Mouse (Mus musculus) adrenal gland, adult 2 months (tissue): Measurements from ENCODE around the gene Cdhr1. TPM values are rescaled to one million over a fixed set of nuclear protein-coding genes. Genes with fewer than 3 reads are reported as not detected.

Source experiments
- DNase-seq: peaks from one replicate; pipeline ENCODE4 v3.0.0; 2021
- polyA plus RNA-seq: library from polyadenylated mRNA; depleted of rRNA; stranded (reverse); fragments of >200 nt; gene quantifications from 2 replicates; pipeline ENCODE4 v1.2.3, GENCODE M21; 2012; rRNA removed
- total RNA-seq, 2 experiments: library from RNA; stranded (reverse); gene quantifications; 2 replicates each; pipeline ENCODE4 v1.2.3; 2021

Cdhr1 gene
- total and polyA plus RNA-seq, 3 experiments, result not detected

DNA sequence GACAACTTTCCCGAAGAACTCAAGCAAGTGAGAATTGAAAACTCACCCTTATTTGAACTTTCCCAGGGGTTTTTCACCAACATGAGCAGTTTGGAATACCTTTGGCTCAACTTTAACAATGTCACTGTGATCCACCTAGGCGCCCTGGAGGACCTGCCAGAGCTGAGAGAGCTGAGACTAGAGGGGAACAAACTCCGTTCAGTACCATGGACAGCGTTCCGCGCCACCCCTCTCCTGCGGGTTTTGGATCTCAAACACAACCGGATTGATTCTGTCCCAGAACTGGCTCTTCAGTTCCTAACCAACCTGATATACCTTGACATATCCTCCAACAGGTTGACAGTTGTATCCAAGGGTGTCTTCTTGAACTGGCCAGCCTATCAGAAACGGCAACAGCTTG is 29.6 kb downstream of the Cdhr1 start:
- peak; percentile 46 for DNase-seq

DNA sequence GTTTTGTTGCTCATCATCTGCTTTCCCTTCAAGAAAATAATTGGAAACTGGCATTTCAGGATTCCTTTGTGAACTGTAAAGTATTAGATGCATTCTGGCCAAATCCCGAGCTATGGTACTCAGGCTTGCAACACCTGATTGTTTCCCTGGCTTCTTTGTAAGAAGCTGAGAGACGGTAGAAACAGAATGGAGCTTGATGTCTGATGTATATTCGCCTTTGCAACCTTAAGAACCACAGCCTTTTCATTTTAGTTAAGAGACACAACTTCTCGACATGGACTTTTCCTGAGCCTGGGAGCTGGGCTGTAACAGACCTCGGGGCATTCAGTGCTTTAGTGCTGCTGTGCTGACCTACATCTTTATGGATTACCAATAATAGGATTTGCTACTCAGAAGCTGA is 30.5 kb downstream of the Cdhr1 start, which contains the start of gene Lrit2:
TSS of gene Lrit2 (plus strand) at position 301 of the 400 bp plus-strand sequence.
- DNase-seq, result no peak

- no peak for DNase-seq
Observed at GRCm38 (mm10) chr14:37066636-37067035, 31.5 kb downstream of the Cdhr1 start.

DNA sequence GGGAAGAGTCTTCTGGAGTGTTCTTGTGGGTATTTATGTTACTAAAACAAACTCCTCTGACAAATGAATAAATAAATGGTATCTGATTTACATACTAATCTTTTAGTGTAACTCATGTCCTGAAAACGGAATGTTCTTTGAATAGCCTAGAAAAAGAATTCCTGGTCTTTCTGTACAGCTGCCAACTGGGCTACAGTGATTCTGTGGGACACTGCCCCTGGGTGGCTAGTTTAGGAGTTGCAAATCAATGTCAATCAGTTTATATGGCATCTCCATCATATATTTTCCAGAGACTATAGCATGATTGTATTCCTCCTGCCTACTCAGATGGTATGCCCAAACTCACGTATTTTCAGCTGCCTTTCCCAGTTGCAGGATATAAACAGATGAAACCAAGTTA is 33.3 kb downstream of the Cdhr1 start:
- no peak for DNase-seq

DNA sequence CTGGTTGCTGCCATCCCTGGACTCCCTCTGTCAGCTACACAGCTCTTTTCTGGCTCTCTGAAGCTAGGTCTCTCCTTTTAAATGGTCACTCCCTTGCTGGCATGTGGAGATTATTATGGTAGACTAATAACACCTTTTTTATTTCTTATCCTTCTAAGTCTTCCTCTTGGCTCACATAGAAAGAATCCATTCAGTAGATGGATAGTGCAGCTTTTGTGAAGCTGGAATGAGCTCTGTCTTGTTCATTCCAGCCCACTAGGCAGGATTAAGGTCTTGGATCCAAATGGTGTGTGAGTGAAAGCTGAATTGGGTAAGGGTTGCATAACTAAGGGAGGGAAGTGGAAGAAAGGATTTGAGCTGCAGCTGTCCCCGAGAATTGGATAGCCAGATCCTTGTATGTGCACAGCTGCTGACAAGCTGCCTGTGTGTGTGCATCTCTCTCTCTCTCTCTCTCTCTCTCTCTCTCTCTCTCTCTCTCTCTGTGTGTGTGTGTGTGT is 49.2 kb downstream of the Cdhr1 start, which contains the start of gene Rgr:
TSS of gene Rgr (minus strand) at position 51 of the 497 bp plus-strand sequence.
- no peak for DNase-seq

GRCm38 (mm10) chr14:37034432-37034831 is 63.7 kb downstream of the Cdhr1 start:
- DNase-seq, result no peak

GRCm38 (mm10) chr14:37033241-37033640 is 64.9 kb downstream of the Cdhr1 start:
- peak; percentile 71 for DNase-seq

DNA sequence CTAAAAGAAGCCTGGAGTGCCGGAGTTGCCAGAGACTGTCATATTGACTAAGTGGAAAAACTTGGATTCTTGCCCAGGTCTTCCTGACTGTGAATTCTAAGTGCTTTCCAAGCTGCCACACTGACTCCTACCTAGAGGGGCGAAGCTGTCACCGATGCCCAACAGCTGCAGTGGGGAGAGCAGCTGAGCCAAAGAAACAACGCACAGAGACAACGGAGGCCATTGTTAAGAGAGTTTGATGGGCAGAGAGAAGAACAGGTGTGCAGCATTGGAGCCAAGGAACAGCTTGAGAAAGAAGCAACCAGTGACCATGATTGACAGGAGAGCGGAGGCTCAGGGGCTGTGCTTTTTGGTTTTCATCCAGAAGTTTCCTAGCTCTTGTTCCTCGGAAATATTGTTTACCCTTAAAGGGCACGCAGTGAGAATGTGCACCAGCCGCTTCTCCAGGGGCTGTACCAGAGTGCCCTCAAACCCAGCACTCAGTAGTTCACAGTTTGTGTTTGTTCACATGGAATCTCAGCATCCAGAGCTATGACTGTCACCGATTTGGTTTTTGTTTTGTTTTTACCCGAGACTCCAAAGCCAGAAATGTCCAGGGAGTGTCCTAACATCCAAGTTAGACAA is 65.6 kb downstream of the Cdhr1 start:
- DNase-seq, result no peak

DNA sequence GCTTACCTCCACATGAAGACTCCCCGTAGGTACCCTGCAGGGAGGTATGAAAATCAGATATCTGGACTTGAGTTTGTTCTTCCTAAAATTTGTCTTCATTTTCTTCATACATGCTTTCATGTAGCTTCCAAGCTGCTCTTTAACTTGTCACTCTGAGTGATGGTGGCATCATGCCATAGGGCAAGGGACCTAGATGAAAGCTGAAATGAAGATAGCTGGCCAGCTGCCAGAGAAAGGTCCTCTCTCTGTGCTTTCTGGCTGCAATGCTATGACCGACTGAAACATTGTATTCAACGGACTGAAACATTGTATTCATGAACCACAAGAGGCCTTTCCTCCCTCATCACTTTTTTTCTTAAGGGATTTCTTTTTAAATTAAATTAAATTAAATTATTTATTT is 69.6 kb downstream of the Cdhr1 start:
- DNase-seq, result no peak

DNA sequence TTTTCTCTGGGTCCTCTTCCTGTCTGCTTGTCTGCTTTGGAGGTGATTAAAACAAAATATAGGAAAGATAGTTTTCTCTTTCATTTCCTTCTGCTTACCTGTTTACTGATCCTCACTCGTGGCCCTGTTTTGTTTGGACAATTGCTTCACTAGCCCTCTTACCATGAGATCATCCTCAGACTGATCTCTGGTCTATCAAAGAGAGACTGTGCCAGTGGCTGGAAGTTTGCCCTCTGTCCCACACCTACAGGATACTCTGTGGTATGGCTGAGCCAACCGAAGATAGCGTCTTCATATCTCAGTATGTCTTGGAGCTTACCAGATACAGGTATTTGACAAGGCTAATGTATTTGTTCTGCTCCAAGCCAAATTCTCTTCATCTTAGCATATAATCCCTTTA is 70.2 kb downstream of the Cdhr1 start:
- no peak for DNase-seq

Other genes starting within 250 kb of the Cdhr1 start
- 10 to 100 TPM; 37.0 to 37.4 TPM for gene Ccser2, start 129.6 kb downstream of the Cdhr1 start, total RNA-seq
- gene Ccser2, start 129.6 kb downstream of the Cdhr1 start, polyA plus RNA-seq, result 6.8 and 7.3 TPM in 2 replicates
- not detected for gene Rgr, start 49.4 kb downstream of the Cdhr1 start, total RNA-seq
- gene Rgr, start 49.4 kb downstream of the Cdhr1 start, polyA plus RNA-seq, result not detected in 2 replicates
- not detected for gene Lrit1, start 43.5 kb downstream of the Cdhr1 start, total RNA-seq
- not detected in 2 replicates for gene Lrit1, start 43.5 kb downstream of the Cdhr1 start, polyA plus RNA-seq
- gene Lrit2, start 30.4 kb downstream of the Cdhr1 start, total RNA-seq, result not detected
- not detected in 2 replicates for gene Lrit2, start 30.4 kb downstream of the Cdhr1 start, polyA plus RNA-seq
- 1 to 10 TPM in 1 of 2 experiments, under 1 TPM in 1; 0.55 to 1.9 TPM for gene 2610528A11Rik, start 15.7 kb upstream of the Cdhr1 start, total RNA-seq
- gene 2610528A11Rik, start 15.7 kb upstream of the Cdhr1 start, polyA plus RNA-seq, result 0.16 and 0.22 TPM in 2 replicates
- 100 to 1,000 TPM; 752 to 904 TPM for gene Ghitm, start 36.9 kb upstream of the Cdhr1 start, total RNA-seq
- gene Ghitm, start 36.9 kb upstream of the Cdhr1 start, polyA plus RNA-seq, result 135 and 189 TPM in 2 replicates